Mouse (Mus musculus) gastrocnemius, postnatal 25 days (tissue): Measurements from ENCODE around the gene Tkt. TPM values are rescaled to one million over a fixed set of nuclear protein-coding genes. Genes with fewer than 3 reads are reported as not detected.
"Not testable (repeated sequence)": the region's sequence is repeated elsewhere in the genome, so short reads cannot be mapped to it uniquely, and the experiment has no call there.

Experiments used
- DNase-seq: peaks from one replicate; pipeline ENCODE4 v3.0.0; 2022
- long read RNA-seq, 2 experiments: library from polyadenylated mRNA; stranded (forward); transcript quantifications; one replicate each; pipeline ENCODE4 v2.0.0; 2021
- total RNA-seq, 2 experiments: library from RNA; stranded (reverse); gene quantifications; 1 replicate in 1 of 2; 2 replicates in 1 of 2; pipeline ENCODE4 v1.2.3; 2021

The Tkt gene
- total RNA-seq = 10 to 100 TPM in 1 of 2 experiments, 1 to 10 TPM in 1; 9.1 to 25.6 TPM
- long read RNA-seq, experiment 1, partial matches to known transcripts = 2 of 3 reads
- long read RNA-seq, experiment 1, other reads (novel, unspliced or antisense) = 0 of 3 reads
- long read RNA-seq, experiment 2, partial matches to known transcripts = 0 of 1 reads
- long read RNA-seq, experiment 2, other reads (novel, unspliced or antisense) = 1 of 1 reads

GRCm38 (mm10) chr14:30548131-30548720 is at the start of gene Tkt:
TSS of gene Tkt (plus strand) at chr14:30548359.
- DNase-seq = peak; percentile 46

GRCm38 (mm10) chr14:30504990-30505389 is 43.2 kb upstream of the Tkt start:
- DNase-seq = no peak

- no peak for DNase-seq
Measured at GRCm38 (mm10) chr14:30510214-30510763, 37.9 kb upstream of the Tkt start.

GRCm38 (mm10) chr14:30512896-30513295 is 35.3 kb upstream of the Tkt start:
- no peak for DNase-seq

- DNase-seq = no peak
Measured at GRCm38 (mm10) chr14:30515931-30516723, 32.0 kb upstream of the Tkt start.

- no peak for DNase-seq
Measured at GRCm38 (mm10) chr14:30519323-30519722, 28.8 kb upstream of the Tkt start.

GRCm38 (mm10) chr14:30523356-30523755 is 24.8 kb upstream of the Tkt start:
- DNase-seq = no peak

GRCm38 (mm10) chr14:30528392-30528791 is 19.8 kb upstream of the Tkt start:
- DNase-seq = no peak

- DNase-seq = no peak
Measured at GRCm38 (mm10) chr14:30528961-30529360, 19.2 kb upstream of the Tkt start.

- DNase-seq = no peak
Measured at GRCm38 (mm10) chr14:30529454-30529853, 18.7 kb upstream of the Tkt start.

GRCm38 (mm10) chr14:30530726-30531269 is 17.4 kb upstream of the Tkt start:
- DNase-seq = no peak

- no peak for DNase-seq
Measured at GRCm38 (mm10) chr14:30531431-30531830, 16.7 kb upstream of the Tkt start.

GRCm38 (mm10) chr14:30531896-30532295 is 16.3 kb upstream of the Tkt start:
- no peak for DNase-seq

- no peak for DNase-seq
Measured at GRCm38 (mm10) chr14:30533780-30534450, 14.2 kb upstream of the Tkt start.

- peak; percentile 78 for DNase-seq
Measured at GRCm38 (mm10) chr14:30541541-30541940, 6.6 kb upstream of the Tkt start.

- not testable (repeated sequence) for DNase-seq
Measured at GRCm38 (mm10) chr14:30543331-30543730, 4.8 kb upstream of the Tkt start.

- DNase-seq = peak; percentile 96
Measured at GRCm38 (mm10) chr14:30548965-30549776, 1.0 kb downstream of the Tkt start.

GRCm38 (mm10) chr14:30549777-30550149 is 1.6 kb downstream of the Tkt start:
- DNase-seq = no peak

- DNase-seq = no peak
Measured at GRCm38 (mm10) chr14:30550232-30551070, 2.3 kb downstream of the Tkt start.

- no peak for DNase-seq
Measured at GRCm38 (mm10) chr14:30551509-30551908, 3.4 kb downstream of the Tkt start.
